Mouse (Mus musculus): ENCODE measurements at regions not wholly inside any gene's neighbourhood (a gene's known extent, or its start where the extent isn't known, plus 50 kb on each side); places are given as distances from the start of the nearest gene placed in this dataset.

DNA sequence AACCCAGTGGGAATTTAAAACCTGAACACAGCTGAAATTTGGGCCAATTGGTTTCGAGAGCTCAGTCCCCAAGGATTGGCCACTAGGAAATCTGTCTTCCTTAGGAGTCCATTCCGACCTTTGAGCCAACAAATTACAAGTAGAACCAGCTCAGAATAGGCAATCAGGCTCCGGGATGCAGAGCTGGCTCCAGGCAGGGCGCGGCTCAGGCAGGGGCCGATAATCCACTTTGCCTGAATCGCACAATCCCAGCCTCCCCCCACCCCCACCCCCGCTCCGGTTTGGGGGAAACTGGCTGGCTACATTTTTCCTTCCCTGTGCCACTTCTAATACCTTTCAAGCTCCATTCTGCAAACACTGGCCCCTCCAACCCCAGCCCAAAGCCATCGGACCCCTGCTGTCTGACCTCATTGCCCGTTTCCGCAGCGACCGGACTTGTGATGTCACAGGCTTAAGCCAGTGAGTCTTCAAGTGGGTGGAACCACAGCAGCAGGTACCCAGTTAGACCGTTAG lies 150.5 kb upstream of the Sdk2 start:
- in situ Hi-C loops (cut with MboI, MseI): no loop called here

GRCm38 (mm10) chr11:114216493-114216892 lies 149.6 kb upstream of the Sdk2 start:
- in situ Hi-C loops (cut with MboI, MseI): no loop called here

GRCm38 (mm10) chr11:114215256-114215655 lies 148.4 kb upstream of the Sdk2 start:
- in situ Hi-C loops (cut with MboI, MseI): no loop called here

GRCm38 (mm10) chr11:114212136-114212535 lies 145.3 kb upstream of the Sdk2 start:
- in situ Hi-C loops (cut with MboI, MseI): no loop called here

- in situ Hi-C loops (cut with MboI, MseI): no loop called here
Observed at GRCm38 (mm10) chr11:114205192-114205591, 138.3 kb upstream of the Sdk2 start.

DNA sequence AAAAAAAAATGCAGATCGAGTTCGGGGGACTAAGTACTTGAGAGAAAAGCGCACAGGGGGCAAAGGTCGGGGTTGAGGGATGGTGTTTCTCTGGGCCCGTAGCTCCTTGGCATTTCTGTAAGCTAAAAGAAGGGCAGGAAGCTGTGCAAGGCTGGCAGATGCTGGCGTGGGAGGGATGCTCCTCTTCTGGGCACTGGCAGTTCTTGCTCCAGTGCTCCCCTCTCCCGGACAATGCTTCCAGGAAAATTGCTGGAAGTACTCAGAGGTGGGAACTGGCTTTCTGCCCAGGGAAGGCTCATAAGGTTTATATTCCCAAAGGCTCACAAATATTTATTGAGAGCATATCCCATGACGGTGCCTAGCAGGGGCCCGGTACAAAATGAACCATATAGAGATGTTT lies 136.6 kb upstream of the Sdk2 start:
- in situ Hi-C loops (cut with MboI, MseI): loop anchor here (5.0 kb wide), 1 partner anchor 74 kb away; no protein-coding TSS in a partner anchor

- in situ Hi-C loops (cut with MboI, MseI): loop anchor here (5.0 kb wide), 1 partner anchor 75 kb away; no protein-coding TSS in a partner anchor
Observed at GRCm38 (mm10) chr11:114202486-114202885, 135.6 kb upstream of the Sdk2 start.

DNA sequence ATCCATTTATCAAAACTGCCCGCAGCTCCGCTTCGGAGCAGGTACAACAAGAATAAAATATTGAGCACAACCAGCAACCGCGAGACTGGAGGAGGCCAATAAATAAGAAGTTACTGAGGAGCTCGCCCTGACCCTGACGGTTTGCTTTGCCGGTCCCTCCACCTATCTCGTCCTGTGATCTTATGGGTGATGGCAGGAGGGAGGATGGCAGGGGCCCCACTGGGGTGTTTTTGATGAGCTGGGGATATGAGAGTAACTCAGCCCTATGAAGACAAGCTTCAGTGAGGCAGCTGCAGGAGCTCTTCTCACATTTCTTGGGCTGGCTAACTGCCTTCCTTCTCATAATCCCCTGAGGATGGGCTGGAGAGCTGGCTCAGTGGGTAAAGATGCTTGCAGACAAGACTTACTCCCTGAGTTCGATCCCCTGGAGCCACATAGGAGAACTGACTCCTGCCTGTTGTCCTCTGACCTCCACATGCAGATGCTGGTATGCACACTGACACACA lies 132.3 kb upstream of the Sdk2 start:
- in situ Hi-C loops (cut with MboI, MseI): no loop called here

DNA sequence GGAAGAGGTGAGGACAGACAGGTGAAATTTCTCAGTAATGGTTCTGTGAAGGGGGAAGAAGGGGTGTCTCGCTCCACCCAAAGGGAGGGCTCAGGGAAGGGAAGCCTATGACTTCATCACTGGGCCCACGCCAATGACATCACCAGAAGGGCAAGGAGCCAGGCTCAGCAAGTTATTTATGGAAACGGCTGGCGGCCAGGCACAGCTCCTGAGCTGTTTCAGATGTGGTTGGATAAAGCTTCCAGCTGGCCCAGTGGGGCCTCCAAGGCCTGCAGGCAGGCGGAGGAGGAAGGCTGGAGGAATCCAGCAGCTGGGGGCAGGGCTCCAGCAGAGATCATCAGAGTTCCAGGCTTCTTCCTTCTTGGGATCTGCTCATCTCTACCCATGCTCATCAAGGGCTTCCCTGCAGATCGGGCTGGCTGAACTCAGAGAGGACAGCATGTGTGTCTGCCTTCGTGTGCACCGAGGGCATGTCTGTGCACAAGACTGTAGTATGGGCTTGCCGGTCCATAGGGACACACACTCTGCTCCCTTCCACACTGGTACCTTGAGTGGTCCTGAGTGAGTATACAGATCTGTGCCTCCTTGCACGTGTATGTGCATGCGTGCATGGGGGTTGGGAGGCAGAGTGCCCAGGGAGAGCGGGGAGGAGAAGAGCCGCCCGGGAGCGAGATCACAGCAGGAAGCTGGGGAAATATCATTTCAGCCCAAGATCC lies 131.6 kb upstream of the Sdk2 start:
- in situ Hi-C loops (cut with MboI, MseI): no loop called here

GRCm38 (mm10) chr11:114195291-114195690 lies 128.4 kb upstream of the Sdk2 start:
- in situ Hi-C loops (cut with MboI, MseI): no loop called here

DNA sequence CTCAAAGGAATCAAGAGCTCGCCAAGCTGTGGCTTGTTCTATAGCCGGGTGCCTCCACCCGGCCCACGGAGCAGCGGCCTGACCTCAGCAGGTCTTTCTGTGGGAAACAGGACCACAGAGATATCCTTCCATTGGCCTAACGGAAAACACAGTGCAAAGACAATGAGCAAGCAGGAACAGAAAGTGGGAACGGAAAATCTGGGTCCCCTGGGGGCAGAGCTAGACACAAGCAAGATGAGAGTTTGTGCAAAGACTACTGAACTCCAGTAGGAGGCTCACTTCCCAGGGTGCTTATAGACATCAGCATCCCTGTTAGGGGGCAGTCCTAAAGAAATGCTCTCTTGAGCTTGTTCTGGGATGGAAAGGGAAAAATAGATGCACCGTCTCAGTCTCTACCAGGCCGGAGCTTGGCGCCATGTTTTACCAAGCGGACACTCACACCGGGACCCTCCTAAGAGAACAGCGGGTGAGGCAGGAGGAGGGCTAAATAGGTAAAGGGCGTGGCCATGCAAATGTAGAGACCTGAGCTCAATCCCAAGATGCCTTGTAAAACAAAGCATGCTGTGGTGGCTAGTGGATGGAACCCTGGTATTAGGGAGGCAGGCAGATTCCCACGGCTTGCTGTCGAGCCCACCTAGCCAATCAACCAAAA lies 127.3 kb upstream of the Sdk2 start:
- in situ Hi-C loops (cut with MboI, MseI): no loop called here

DNA sequence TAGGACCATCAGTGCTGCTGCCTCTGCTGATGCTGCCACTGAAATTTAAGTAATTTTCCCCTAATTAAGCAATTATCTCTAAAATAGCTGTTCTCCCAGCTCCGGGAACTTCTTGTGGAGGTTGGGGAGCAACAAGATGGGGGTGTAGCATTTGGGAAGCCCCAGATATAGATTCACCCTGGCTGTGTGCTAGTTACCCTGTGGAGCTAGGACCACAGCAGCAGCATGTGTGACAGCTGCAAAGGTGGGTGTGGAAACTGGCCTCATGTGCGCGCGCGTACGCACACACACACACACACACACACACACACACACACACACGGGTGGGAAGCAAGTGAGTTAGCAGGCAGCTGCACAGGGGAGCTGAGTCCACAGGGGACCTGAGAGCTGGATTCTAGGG lies 126.2 kb upstream of the Sdk2 start:
- in situ Hi-C loops (cut with MboI, MseI): no loop called here

DNA sequence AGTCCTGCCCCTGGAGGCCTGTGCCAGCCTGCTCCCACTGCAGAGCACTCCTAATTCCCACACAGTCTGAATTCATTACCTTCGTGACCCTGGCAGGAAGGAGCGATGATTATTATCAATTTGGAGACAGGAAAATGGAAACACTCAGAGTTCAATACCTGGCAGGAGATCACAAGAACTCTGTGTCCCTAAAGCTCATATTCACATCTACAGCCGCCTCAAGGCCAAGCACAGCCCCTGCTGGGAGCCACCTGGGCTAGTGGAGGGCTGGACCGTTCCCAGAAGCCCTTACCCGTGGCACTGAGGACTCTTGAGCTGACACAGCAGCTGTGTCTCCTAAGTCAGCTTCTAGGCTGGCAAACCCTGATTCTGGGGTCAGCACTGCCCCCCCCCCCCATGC lies 124.8 kb upstream of the Sdk2 start:
- in situ Hi-C loops (cut with MboI, MseI): no loop called here

GRCm38 (mm10) chr11:114184970-114185882 lies 118.4 kb upstream of the Sdk2 start:
- in situ Hi-C loops (cut with MboI, MseI): no loop called here

- in situ Hi-C loops (cut with MboI, MseI): no loop called here
Observed at GRCm38 (mm10) chr11:114184431-114184830, 117.6 kb upstream of the Sdk2 start.

DNA sequence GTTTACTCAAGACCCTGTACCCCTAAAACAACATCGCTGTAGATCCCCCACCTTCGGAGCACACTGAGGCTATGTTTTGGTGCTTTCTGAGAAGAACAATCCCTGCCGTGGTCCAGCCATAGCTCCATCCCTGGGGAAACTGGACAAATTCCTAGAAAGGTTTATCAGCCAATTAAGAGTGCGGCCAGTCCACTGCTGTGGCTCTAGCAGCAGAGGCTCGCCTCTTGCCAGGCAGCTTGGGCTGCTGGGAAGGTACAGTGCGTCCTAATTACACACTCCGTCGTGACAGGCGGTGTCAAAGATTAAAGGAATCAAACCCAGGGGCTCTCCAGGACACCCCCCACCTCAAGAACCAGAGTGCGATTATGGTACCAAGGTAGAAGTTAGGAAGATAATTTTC lies 116.4 kb upstream of the Sdk2 start:
- in situ Hi-C loops (cut with MboI, MseI): no loop called here

DNA sequence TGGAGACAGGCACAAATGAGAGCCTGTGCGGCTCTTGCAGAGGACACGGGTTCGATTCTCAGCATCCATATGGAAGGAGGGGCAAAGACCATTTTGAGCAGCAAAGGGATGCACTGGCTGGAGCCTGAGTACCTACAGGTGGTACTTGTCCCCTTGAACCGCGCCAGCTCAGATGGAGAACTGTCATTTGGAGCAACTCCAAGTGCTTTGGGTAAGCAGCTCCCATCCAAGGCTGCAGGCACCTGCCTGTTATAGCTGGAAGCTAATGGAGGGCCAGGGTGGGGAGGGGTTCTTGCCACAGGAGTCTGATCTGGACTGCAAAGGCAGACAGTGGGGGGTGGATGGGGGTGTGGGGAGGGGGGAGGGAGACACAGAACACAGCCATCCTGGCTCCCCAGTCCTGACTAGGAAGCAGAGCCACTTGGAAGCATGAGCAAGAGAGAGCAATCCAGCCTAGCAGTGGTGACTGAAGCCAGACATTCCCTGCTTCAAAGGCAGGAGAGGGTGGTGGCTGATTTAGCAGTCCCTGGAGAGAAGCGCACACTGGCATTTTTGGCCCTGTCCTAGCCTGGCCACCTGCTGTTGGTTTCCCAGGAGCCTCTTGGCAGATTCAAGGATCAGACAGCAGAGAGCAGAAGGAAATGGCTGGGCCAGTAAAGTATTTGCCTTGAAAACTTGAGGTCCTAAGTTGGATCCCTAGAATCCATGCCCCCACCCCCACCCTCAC lies 112.1 kb upstream of the Sdk2 start:
- in situ Hi-C loops (cut with MboI, MseI): no loop called here

- in situ Hi-C loops (cut with MboI, MseI): no loop called here
Observed at GRCm38 (mm10) chr11:114177789-114178188, 110.9 kb upstream of the Sdk2 start.

DNA sequence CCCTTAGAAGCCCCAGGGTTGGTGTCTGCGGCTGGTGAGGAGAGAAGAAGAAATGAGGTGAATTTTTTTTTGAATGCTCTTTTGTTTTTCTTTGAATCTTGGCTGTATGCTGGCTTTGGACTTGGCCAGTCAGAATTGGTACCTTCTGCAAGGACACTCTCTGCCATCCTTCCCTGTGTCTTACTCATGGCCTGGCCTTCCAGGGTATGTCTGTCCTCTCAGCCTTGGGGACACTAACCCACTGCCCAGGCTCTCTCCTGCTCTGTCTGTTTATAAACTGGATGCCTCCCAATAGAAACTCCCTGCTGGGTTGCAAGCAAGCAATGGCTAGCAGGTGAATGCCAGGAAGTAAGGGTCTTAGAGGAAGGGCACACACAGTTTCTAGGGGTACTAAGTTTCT lies 110.4 kb upstream of the Sdk2 start:
- in situ Hi-C loops (cut with MboI, MseI): no loop called here

GRCm38 (mm10) chr11:114176671-114177212 lies 109.9 kb upstream of the Sdk2 start:
- in situ Hi-C loops (cut with MboI, MseI): no loop called here

Data from T-helper 2 cell (primary cell).